Mouse (Mus musculus) E14TG2a.4 (cell line): ENCODE results near the gene AL731706.1.

Source experiments
- CTCF ChIP-seq: conservative IDR thresholded peaks from 2 replicates; pipeline ENCODE4 v1.5.1; 2014; ENCODE audit warnings: low read length
- NANOG ChIP-seq: IDR thresholded peaks from 2 replicates; pipeline ENCODE4 v1.6.1; 2014; ENCODE audit warnings: borderline replicate concordance, low read length, mixed read lengths
- POU5F1 ChIP-seq: IDR thresholded peaks from 2 replicates; pipeline ENCODE4 v1.6.1; 2014; ENCODE audit warnings: low read length, borderline replicate concordance

DNA sequence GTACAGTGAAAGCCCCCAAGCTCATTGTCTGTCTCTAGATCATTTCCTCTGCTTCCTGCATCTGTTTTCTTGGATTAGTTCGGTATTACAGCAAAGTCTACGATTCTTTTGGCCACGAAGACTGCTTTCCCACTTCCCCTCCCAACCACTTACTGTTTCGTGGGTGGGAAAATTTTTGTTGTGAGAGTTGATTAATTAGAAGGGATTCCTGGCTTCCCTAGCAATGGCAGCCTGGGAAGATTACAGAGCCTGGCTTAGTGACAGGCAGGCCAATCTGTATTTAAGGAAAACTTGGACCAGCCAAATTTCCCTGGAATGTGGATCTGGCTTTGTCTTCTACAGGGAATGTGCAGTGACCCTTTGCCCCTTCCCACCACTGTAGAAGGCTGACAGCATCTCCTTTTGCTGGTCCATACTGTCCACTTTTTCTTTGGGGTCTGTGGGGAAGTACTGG, 20.8 kb upstream of the AL731706.1 start:
- no peak for TF ChIP-seq CTCF
- no peak for TF ChIP-seq POU5F1
- TF ChIP-seq NANOG, result no peak
